Mouse (Mus musculus): ENCODE data around the gene Gm3646. TPM values are rescaled to one million over a fixed set of nuclear protein-coding genes. Genes with fewer than 3 reads are reported as not detected.

The Gm3646 gene
- polyA plus RNA-seq, 1 experiment from 2014 or later = 1.4 TPM

- DNase-seq (ENCODE audit: low spot score) = no peak
- TF ChIP-seq CTCF (IDR thresholded peaks at IDR 0.05; ENCODE audit: low read depth) (no peak), EP300 (optimal IDR thresholded peaks at IDR 0.05) (no peak)
- Histone ChIP-seq H3K36me3 (ENCODE audit: control insufficient read depth, insufficient read depth, low read length) (no peaks in the 10 kb centered on the region), H3K9ac (ENCODE audit: low read length) (no peak overlapping the region), H3K4me3 (ENCODE audit: low read depth, low read length) (no peak overlapping the region), H3K4me2 (replicated peaks; ENCODE audit: low read depth) (no peak overlapping the region), H3K27me3 (ENCODE audit: control insufficient read depth, insufficient read depth, low read length) (no peaks in the 10 kb centered on the region), H3K4me1 (replicated peaks; ENCODE audit: control insufficient read depth, insufficient read depth) (no peaks in the 10 kb centered on the region), H3K9me3 (ENCODE audit: control insufficient read depth, low read length) (no peaks in the 10 kb centered on the region), H3K27ac (replicated peaks) (no peak overlapping the region)
- 65% methylated on average over 4 of the region's 4 CpGs for WGBS
- ATAC-seq (ENCODE audit: low FRiP score, low TSS enrichment) = no peak
Observed at GRCm38 (mm10) chr1:39824902-39825301, 19.8 kb upstream of the Gm3646 start.

GRCm38 (mm10) chr1:39824240-39824639, 19.1 kb upstream of the Gm3646 start:
- no peaks in the 10 kb centered on the region for H3K4me1 ChIP-seq (replicated peaks; ENCODE audit: control insufficient read depth, insufficient read depth)
- H3K9me3 ChIP-seq (ENCODE audit: control insufficient read depth, low read length) = no peaks in the 10 kb centered on the region

GRCm38 (mm10) chr1:39819596-39819995, 14.5 kb upstream of the Gm3646 start:
- DNase-seq (ENCODE audit: low spot score) (no peak), ATAC-seq (ENCODE audit: low FRiP score, low TSS enrichment) (no peak)
- Histone ChIP-seq H3K27me3 (ENCODE audit: control insufficient read depth, insufficient read depth, low read length) (no peaks in the 10 kb centered on the region), H3K4me2 (replicated peaks; ENCODE audit: low read depth) (no peak overlapping the region), H3K36me3 (ENCODE audit: control insufficient read depth, insufficient read depth, low read length) (no peaks in the 10 kb centered on the region), H3K9ac (ENCODE audit: low read length) (no peak overlapping the region), H3K9me3 (ENCODE audit: control insufficient read depth, low read length) (no peaks in the 10 kb centered on the region), H3K4me1 (replicated peaks; ENCODE audit: control insufficient read depth, insufficient read depth) (no peaks in the 10 kb centered on the region), H3K27ac (replicated peaks) (no peak overlapping the region), H3K4me3 (ENCODE audit: low read depth, low read length) (no peak overlapping the region)
- no peak for TF ChIP-seq EP300 (optimal IDR thresholded peaks at IDR 0.05)
- TF ChIP-seq CTCF (IDR thresholded peaks at IDR 0.05; ENCODE audit: low read depth) = no peak
- WGBS = 72% methylated on average over 10 of the region's 10 CpGs

More at GRCm38 (mm10) chr1:39824240-39824639, 19.1 kb upstream of the Gm3646 start:
- H3K4me2 ChIP-seq (replicated peaks; ENCODE audit: low read depth) = no peak overlapping the region
- H3K36me3 ChIP-seq (ENCODE audit: control insufficient read depth, insufficient read depth, low read length) = no peaks in the 10 kb centered on the region
- no peak for ATAC-seq (ENCODE audit: low FRiP score, low TSS enrichment)
- WGBS = 50% methylated on average over 3 of the region's 4 CpGs
- TF ChIP-seq EP300 (optimal IDR thresholded peaks at IDR 0.05) = no peak
- no peak for TF ChIP-seq CTCF (IDR thresholded peaks at IDR 0.05; ENCODE audit: low read depth)
- H3K27ac ChIP-seq (replicated peaks) = no peak overlapping the region
- no peak for DNase-seq (ENCODE audit: low spot score)
- H3K27me3 ChIP-seq (ENCODE audit: control insufficient read depth, insufficient read depth, low read length) = no peaks in the 10 kb centered on the region
- no peak overlapping the region for H3K9ac ChIP-seq (ENCODE audit: low read length)
- H3K4me3 ChIP-seq (ENCODE audit: low read depth, low read length) = no peak overlapping the region

- Histone ChIP-seq H3K27me3 (ENCODE audit: control insufficient read depth, insufficient read depth, low read length) (no peaks in the 10 kb centered on the region), H3K4me2 (replicated peaks; ENCODE audit: low read depth) (no peak overlapping the region), H3K9me3 (ENCODE audit: control insufficient read depth, low read length) (no peaks in the 10 kb centered on the region), H3K4me1 (replicated peaks; ENCODE audit: control insufficient read depth, insufficient read depth) (no peaks in the 10 kb centered on the region), H3K36me3 (ENCODE audit: control insufficient read depth, insufficient read depth, low read length) (no peaks in the 10 kb centered on the region), H3K9ac (ENCODE audit: low read length) (no peak overlapping the region), H3K4me3 (ENCODE audit: low read depth, low read length) (no peak overlapping the region), H3K27ac (replicated peaks) (no peak overlapping the region)
- ATAC-seq (ENCODE audit: low FRiP score, low TSS enrichment) (peak; percentile 66; the same call in 1 of the 2 replicates), DNase-seq (ENCODE audit: low spot score) (no peak)
- TF ChIP-seq EP300 (optimal IDR thresholded peaks at IDR 0.05) (no peak), CTCF (IDR thresholded peaks at IDR 0.05; ENCODE audit: low read depth) (no peak)
- WGBS = 73% methylated on average over 5 of the region's 5 CpGs
Observed at GRCm38 (mm10) chr1:39815766-39816165, 10.6 kb upstream of the Gm3646 start.

- H3K4me2 ChIP-seq (replicated peaks; ENCODE audit: low read depth) = no peak overlapping the region
- 40% methylated on average over 4 of the region's 4 CpGs for WGBS
- TF ChIP-seq CTCF (IDR thresholded peaks at IDR 0.05; ENCODE audit: low read depth) (no peak), EP300 (optimal IDR thresholded peaks at IDR 0.05) (no peak)
- no peaks in the 10 kb centered on the region for H3K4me1 ChIP-seq (replicated peaks; ENCODE audit: control insufficient read depth, insufficient read depth)
- DNase-seq (ENCODE audit: low spot score) = peak; percentile 25
- no peak overlapping the region for H3K27ac ChIP-seq (replicated peaks)
- H3K36me3 ChIP-seq (ENCODE audit: control insufficient read depth, insufficient read depth, low read length) = no peaks in the 10 kb centered on the region
- no peak overlapping the region for H3K9ac ChIP-seq (ENCODE audit: low read length)
- peak; percentile 66; the same call in 1 of the 2 replicates for ATAC-seq (ENCODE audit: low FRiP score, low TSS enrichment)
- no peaks in the 10 kb centered on the region for H3K27me3 ChIP-seq (ENCODE audit: control insufficient read depth, insufficient read depth, low read length)
- H3K9me3 ChIP-seq (ENCODE audit: control insufficient read depth, low read length) = no peaks in the 10 kb centered on the region
- no peak overlapping the region for H3K4me3 ChIP-seq (ENCODE audit: low read depth, low read length)
Observed at GRCm38 (mm10) chr1:39813067-39813466, 7.9 kb upstream of the Gm3646 start.

- Histone ChIP-seq H3K27me3 (ENCODE audit: control insufficient read depth, insufficient read depth, low read length) (no peaks in the 10 kb centered on the region), H3K9me3 (ENCODE audit: control insufficient read depth, low read length) (no peaks in the 10 kb centered on the region), H3K36me3 (ENCODE audit: control insufficient read depth, insufficient read depth, low read length) (no peaks in the 10 kb centered on the region), H3K27ac (replicated peaks) (0 out of 2 replicates have a peak overlapping the region, but pooled peaks have one; percentile 45), H3K4me3 (ENCODE audit: low read depth, low read length) (no peak overlapping the region), H3K9ac (ENCODE audit: low read length) (no peak overlapping the region), H3K4me2 (replicated peaks; ENCODE audit: low read depth) (no peak overlapping the region), H3K4me1 (replicated peaks; ENCODE audit: control insufficient read depth, insufficient read depth) (no peaks in the 10 kb centered on the region)
- DNase-seq (ENCODE audit: low spot score) = no peak
- TF ChIP-seq CTCF (IDR thresholded peaks at IDR 0.05; ENCODE audit: low read depth) (no peak), EP300 (optimal IDR thresholded peaks at IDR 0.05) (no peak)
- no peak for ATAC-seq (ENCODE audit: low FRiP score, low TSS enrichment)
- 78% methylated on average over 6 of the region's 6 CpGs for WGBS
Observed at GRCm38 (mm10) chr1:39804789-39805188, 343 bp downstream of the Gm3646 start.
